Mouse (Mus musculus) megakaryocyte, embryonic 14.5 days (primary cell): Measurements from ENCODE around the gene Adam15. TPM values are rescaled to one million over a fixed set of nuclear protein-coding genes. Genes with fewer than 3 reads are reported as not detected.

ENCODE experiments used
- H3K27me3 ChIP-seq: replicated peaks from 2 replicates; pipeline ENCODE3; 2012; ENCODE audit warnings: inconsistent platforms
- H3K36me3 ChIP-seq: replicated peaks from 2 replicates; pipeline ENCODE3; 2012; ENCODE audit warnings: low read length, inconsistent platforms, mixed read lengths
- H3K4me1 ChIP-seq: 2 replicates; pipeline ENCODE4 v1.6.1; 2012; ENCODE audit warnings: inconsistent platforms
- H3K4me3 ChIP-seq: replicated peaks from 2 replicates; pipeline ENCODE3; 2012; ENCODE audit warnings: moderate library complexity, mild to moderate bottlenecking, inconsistent platforms
- H3K9me3 ChIP-seq: 2 replicates; pipeline ENCODE4 v1.6.1; 2012; ENCODE audit warnings: inconsistent platforms
- FLI1 ChIP-seq: IDR thresholded peaks from 2 replicates; pipeline ENCODE4 v1.6.1; 2012; ENCODE audit warnings: low read length, inconsistent platforms, mixed read lengths
- GATA1 ChIP-seq: IDR thresholded peaks from 3 replicates; pipeline ENCODE4 v1.6.1; 2012; ENCODE audit warnings: mixed read lengths, low read length, inconsistent platforms, borderline replicate concordance
- polyA plus RNA-seq: library from polyadenylated mRNA; stranded (reverse); fragments of >175 nt; gene quantifications from 2 replicates; pipeline ENCODE4 v1.2.3, GENCODE M21; 2012; ENCODE audit warnings: low replicate concordance; ENCODE audit not compliant: insufficient read depth

The Adam15 gene
- polyA plus RNA-seq, 1 experiment: 135 TPM

DNA sequence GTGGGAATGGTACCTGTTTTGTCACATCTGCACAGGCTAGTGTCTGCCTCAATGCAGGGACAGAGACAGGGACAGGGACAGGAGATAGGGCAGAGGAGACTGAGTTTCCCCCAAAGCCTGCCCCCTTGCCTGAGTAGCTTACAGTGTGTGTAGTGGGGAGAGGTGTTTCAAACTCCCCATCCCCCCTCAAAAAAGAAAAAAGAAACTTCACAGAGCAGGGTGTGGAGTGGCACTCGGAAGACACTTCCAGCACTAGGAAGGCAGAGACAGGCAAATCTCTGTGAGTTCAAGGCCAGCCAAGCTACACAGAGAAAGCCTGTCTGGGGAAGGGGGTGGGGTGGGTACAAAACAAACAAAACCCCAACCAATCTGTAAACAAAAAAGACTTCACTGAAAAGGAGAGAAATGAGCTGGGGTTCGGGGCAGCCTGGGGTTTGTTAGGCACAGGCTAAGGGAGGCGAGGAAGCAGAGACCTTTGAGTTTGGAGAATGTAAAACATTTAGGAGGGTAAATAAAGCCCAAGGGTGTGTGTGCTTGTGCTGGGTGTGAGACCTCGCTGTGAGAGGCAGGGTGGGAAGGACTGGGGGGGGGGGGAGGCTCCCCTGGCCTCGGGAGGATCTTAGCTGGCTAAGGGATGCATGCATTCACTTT, 23.9 kb upstream of the Adam15 start:
- Histone ChIP-seq H3K4me3 (no peak overlapping the region), H3K4me1 (peaks cover 21% of the 10 kb centered on the region), H3K9me3 (peaks cover 7% of the 10 kb centered on the region), H3K36me3 (peaks cover 25% of the 10 kb centered on the region), H3K27me3 (peaks cover 47% of the 10 kb centered on the region)
- no peak for TF ChIP-seq FLI1

DNA sequence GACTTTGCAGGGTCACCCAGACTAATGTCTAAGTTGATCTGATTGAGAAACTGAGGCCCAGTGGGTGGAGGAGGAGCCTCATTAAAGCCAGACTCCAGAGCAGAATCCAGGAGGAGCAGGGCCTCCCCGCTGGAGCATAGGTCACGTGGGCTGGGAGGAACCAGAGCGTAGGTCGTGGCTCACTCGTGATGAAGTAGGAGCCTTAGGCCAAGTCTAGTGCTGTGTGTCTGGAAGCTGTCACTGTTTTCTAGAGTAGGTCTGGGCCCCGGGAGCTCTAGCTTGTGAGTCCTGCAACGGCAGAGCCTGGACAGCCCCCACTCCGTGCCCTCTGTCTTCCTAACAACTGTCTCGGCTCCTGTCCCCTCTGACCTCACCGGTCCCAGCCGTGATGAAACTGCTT, 17.5 kb upstream of the Adam15 start:
- Histone ChIP-seq H3K4me1 (no peaks in the 10 kb centered on the region; the same call in 1 of the 2 replicates), H3K36me3 (no peaks in the 10 kb centered on the region), H3K4me3 (no peak overlapping the region), H3K27me3 (peaks cover 79% of the 10 kb centered on the region), H3K9me3 (peaks cover 4% of the 10 kb centered on the region)
- TF ChIP-seq FLI1: no peak
- TF ChIP-seq GATA1: no peak

DNA sequence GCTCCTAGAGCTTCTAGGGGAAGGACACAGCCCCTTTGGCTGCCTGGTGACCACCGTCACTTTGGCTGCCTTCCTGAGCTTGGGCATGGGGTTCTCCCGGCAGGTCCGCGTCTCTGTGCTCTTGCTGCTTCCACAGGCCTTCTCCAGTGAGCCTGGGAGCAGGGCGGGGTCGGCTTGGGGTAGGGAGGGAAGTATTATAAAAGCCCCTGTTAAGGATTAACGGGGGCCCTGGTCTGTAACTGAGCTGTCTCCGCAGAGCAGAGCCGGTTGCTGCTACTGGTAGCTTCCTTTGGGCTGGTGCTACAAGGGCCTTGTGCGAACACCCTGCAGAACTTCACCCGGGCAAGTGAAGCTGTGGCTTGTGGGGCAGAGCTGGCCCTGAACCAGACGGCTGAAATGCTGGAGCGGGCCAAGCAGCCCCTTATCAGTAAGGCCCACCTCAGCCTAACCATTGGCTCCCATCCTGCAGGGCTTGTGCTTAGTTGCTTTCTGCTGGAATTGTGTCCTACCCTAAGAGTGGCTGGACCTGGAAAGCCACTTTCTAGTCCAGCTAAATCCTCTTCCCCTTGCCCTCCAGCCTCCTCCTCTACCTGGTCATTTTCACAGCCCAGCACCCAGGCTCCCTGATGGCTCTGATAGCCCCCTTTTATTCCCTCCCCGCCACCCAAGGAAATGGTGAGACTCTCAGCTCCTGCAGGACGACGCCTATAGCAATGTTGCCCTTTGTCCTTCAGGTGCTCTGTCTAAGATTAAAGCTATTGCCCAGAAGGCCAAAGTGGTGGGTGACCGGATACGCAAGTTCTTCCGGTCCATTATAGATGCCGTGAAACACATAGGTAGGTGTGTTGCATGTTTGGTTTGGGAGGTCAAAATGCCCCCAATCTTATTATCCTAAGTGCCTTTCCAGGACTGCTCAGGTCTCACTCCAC, 16.0 kb upstream of the Adam15 start:
- no peak for TF ChIP-seq GATA1
- no peak for TF ChIP-seq FLI1
- Histone ChIP-seq H3K4me1 (no peaks in the 10 kb centered on the region; the same call in 1 of the 2 replicates), H3K4me3 (no peak overlapping the region), H3K27me3 (peaks cover 85% of the 10 kb centered on the region), H3K9me3 (no peaks in the 10 kb centered on the region), H3K36me3 (no peaks in the 10 kb centered on the region)

DNA sequence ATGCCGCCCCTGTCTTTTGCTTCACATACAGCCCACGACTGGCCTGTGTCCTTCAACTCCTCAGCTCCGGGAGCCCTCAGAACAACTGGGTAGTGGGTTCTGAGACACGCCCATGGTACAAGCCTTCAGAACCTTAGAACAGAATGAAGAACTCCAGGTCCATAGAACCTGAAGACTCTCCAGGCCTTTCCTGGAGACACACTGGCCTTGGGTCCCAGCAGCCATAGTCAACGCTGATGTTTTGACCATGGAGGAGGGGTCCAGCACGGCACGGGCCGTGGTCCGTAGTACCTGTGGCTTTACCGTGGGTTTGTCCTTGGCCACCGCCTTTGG, 15.3 kb upstream of the Adam15 start, which contains the start of gene Dcst1:
Gene Dcst1, minus strand, starts transcription at position 101 of the 333 bp plus-strand sequence.
- Histone ChIP-seq H3K36me3 (no peaks in the 10 kb centered on the region), H3K9me3 (no peaks in the 10 kb centered on the region), H3K4me1 (no peaks in the 10 kb centered on the region), H3K27me3 (peaks cover 85% of the 10 kb centered on the region), H3K4me3 (no peak within 1 kb of the TSS)
- TF ChIP-seq GATA1 (no peak), FLI1 (no peak)

DNA sequence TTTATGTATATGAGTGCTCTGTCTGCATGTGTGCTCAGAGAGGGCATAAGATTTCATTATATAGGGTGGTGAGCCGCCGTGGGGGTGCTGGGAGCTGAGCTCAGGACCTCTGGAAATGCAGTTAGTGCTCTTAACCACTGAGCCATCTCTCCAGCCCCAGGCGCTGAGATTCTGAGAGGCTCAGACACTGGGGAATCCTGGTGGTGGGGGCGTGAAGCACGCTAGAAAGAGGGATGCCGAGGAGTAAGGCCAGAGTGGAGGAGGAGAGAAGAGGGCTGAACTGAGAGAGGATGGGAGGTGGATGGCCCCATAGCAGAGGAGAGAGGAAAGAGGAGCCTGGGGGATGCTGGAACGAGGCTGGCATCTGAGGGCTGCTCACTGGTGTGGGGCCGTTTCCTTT, 14.8 kb upstream of the Adam15 start:
- peaks cover 5% of the 10 kb centered on the region for H3K4me1 ChIP-seq
- H3K9me3 ChIP-seq: no peaks in the 10 kb centered on the region
- no peak overlapping the region for H3K4me3 ChIP-seq
- H3K36me3 ChIP-seq: no peaks in the 10 kb centered on the region
- TF ChIP-seq FLI1: no peak
- TF ChIP-seq GATA1: no peak
- H3K27me3 ChIP-seq: peaks cover 89% of the 10 kb centered on the region

DNA sequence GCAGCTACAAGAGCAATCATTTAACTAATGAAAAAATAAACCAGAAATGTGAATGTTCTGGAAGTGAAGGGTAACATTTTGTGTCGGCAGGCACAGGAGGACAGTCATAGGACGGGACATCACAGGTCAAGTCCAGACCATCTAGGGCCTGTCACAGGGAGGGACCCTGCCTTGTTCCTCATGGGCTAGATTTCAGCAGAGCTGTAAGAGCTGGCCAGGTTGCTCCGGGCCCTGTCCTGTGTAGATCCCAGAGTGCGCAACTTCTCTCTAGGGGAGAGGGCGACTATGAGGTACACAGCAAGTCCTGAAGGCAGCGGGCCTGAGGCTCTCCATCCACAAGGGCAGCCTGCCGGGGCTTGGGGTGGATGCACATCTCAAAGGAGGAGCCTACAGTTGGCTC, 11.9 kb upstream of the Adam15 start, which contains the start of gene Dcst2:
Gene Dcst2, plus strand, starts transcription at position 301 of the 400 bp plus-strand sequence.
- no peaks in the 10 kb centered on the region for H3K36me3 ChIP-seq
- peaks cover 90% of the 10 kb centered on the region for H3K27me3 ChIP-seq
- no peaks in the 10 kb centered on the region for H3K9me3 ChIP-seq
- H3K4me3 ChIP-seq: no peak within 1 kb of the TSS
- no peak for TF ChIP-seq GATA1
- no peak for TF ChIP-seq FLI1
- peaks cover 9% of the 10 kb centered on the region for H3K4me1 ChIP-seq

DNA sequence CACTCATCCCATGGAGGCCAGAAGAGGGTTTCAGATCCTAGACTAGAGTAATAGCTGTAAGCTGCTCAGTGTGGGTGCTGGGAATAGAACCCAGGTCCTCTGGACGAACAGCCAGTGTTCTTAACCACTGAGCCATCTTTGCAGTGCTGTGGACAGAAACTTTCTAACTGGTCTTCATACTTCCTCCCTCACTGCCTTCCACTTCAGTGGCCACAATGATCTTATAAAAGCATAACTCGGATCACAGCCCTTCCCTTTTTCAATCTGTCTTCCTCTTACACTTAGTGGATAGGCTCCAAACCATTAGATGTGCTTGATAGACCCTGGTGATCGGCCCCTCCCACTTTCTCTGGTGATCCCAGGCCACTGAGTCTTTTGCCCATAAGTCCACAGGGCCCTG, 10.4 kb upstream of the Adam15 start:
- Histone ChIP-seq H3K36me3 (no peaks in the 10 kb centered on the region), H3K4me1 (peaks cover 17% of the 10 kb centered on the region), H3K27me3 (peaks cover 91% of the 10 kb centered on the region), H3K4me3 (no peak overlapping the region), H3K9me3 (no peaks in the 10 kb centered on the region)
- TF ChIP-seq GATA1 (no peak), FLI1 (no peak)

DNA sequence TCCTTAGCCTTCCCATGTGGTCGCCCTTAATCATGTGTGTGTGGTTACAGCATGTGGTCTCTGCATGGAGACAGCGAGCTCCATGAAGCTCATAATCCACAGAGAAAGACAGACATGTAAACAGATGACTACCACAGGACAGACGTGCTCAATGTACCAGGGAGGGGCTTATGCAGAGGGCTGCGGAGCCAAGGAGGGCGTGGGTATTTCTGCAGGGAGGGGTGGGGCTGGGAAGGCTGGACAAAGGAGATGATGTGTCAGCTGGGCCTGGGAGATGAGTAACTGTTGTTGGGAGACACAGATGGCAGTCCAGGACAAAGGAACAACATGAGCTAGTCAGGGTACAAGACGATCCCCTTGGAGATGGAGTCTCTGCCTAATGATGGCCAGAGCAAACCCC, 9.8 kb upstream of the Adam15 start:
- Histone ChIP-seq H3K4me3 (no peak overlapping the region), H3K27me3 (peaks cover 86% of the 10 kb centered on the region), H3K36me3 (no peaks in the 10 kb centered on the region), H3K9me3 (no peaks in the 10 kb centered on the region), H3K4me1 (peaks cover 23% of the 10 kb centered on the region)
- TF ChIP-seq GATA1: no peak
- no peak for TF ChIP-seq FLI1

DNA sequence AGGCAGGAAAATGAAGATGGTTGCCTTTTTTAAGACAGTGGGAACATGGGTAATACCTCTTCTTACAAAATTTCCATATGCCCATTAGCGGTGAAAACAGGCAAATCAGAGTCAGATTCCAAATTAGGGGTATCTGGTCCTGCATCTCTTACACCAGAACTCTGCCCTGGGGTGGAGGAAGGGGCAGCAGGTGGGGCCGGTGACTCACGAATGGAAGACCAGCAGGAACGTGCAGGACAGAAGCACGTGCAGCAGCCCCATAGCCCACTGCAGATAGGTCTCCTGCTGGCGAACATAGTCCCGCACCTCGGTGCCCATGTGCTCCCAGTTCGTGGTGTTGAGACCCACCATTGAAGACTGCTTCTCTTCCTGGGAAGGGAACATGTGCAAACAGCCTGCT, 6.2 kb upstream of the Adam15 start:
- H3K36me3 ChIP-seq: no peaks in the 10 kb centered on the region
- H3K4me3 ChIP-seq: no peak overlapping the region
- TF ChIP-seq FLI1: no peak
- TF ChIP-seq GATA1: no peak
- no peaks in the 10 kb centered on the region for H3K9me3 ChIP-seq
- peaks cover 31% of the 10 kb centered on the region for H3K4me1 ChIP-seq
- peaks cover 90% of the 10 kb centered on the region for H3K27me3 ChIP-seq

DNA sequence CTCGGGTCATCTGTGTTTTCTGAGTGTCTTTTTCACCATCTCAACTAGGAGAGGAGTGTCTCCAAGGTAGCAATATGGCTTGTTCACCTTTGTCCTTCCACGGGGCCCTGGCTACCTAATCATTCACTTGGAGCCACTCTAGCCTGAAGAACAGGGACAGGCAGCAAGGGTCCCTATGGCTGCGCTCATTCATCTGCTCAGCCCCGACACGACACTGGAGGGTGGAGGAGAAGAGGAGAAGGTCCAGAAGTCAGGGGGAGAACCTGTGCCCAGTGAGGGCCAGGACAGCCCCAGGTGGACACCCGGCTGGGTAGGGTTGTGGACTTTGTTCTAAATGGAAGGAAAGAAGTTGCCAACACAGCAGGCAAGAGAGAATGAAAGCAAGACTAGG, 5.7 kb upstream of the Adam15 start:
- Histone ChIP-seq H3K27me3 (peaks cover 89% of the 10 kb centered on the region), H3K36me3 (no peaks in the 10 kb centered on the region), H3K9me3 (no peaks in the 10 kb centered on the region), H3K4me3 (no peak overlapping the region), H3K4me1 (peaks cover 34% of the 10 kb centered on the region)
- TF ChIP-seq GATA1 (no peak), FLI1 (no peak)
